Mouse (Mus musculus) spleen, adult 2 months (tissue): Measurements from ENCODE around the gene Cnksr3.

Experiments used
- CTCF ChIP-seq: fragments of 200-500 bp; IDR thresholded peaks from 2 replicates; pipeline ENCODE4 v1.5.1; 2011; ENCODE audit warnings: mild to moderate bottlenecking, inconsistent platforms; ENCODE audit not compliant: insufficient read depth, insufficient read length, insufficient replicate concordance; ENCODE audit errors: extremely low read depth
- POLR2A ChIP-seq: fragments of 200-500 bp; IDR thresholded peaks from 2 replicates; pipeline ENCODE4 v1.6.1; 2011; ENCODE audit warnings: low read depth, low read length, inconsistent platforms

DNA sequence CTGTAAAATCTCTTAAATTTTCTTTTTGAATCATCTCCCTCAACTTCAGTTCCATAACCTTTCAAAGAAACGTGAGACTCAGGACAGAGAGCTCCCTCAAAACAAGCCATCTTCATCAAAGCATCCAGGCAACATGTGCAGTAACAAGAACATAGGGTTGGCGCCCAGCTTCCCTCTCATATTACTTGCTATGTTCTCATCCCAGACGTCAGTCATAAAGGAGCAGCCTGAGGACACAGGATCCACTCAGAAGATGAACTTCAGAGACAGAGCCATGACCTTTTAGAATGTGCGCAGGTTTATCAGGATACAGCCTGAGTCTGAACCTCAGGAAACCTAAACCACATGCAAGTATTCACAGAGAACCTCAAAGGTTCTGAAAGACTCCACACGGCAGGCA, 97.2 kb downstream of the Cnksr3 start:
- TF ChIP-seq CTCF: no peak
- no peak for TF ChIP-seq POLR2A
